Mouse (Mus musculus): Measurements from ENCODE around the gene Ctnnd2.

The Ctnnd2 gene

GRCm38 (mm10) chr15:30867429-30867828 lies 695.0 kb downstream of the Ctnnd2 start:
- intact Hi-C loops (cut with DNase I) = no loop called here

GRCm38 (mm10) chr15:30869673-30870512 lies 697.5 kb downstream of the Ctnnd2 start:
- intact Hi-C loops (cut with DNase I) = no loop called here

GRCm38 (mm10) chr15:30875523-30875922 lies 703.1 kb downstream of the Ctnnd2 start:
- intact Hi-C loops (cut with DNase I) = no loop called here

- intact Hi-C loops (cut with DNase I) = no loop called here
Measured at GRCm38 (mm10) chr15:30884692-30885334, 712.4 kb downstream of the Ctnnd2 start.

- intact Hi-C loops (cut with DNase I) = no loop called here
Measured at GRCm38 (mm10) chr15:30885410-30885809, 713.0 kb downstream of the Ctnnd2 start.

- intact Hi-C loops (cut with DNase I) = no loop called here
Measured at GRCm38 (mm10) chr15:30887559-30887958, 715.2 kb downstream of the Ctnnd2 start.

GRCm38 (mm10) chr15:30891986-30892385 lies 719.6 kb downstream of the Ctnnd2 start:
- intact Hi-C loops (cut with DNase I) = no loop called here

- intact Hi-C loops (cut with DNase I) = no loop called here
Measured at GRCm38 (mm10) chr15:30895063-30895462, 722.7 kb downstream of the Ctnnd2 start.

- intact Hi-C loops (cut with DNase I) = no loop called here
Measured at GRCm38 (mm10) chr15:30897342-30897741, 724.9 kb downstream of the Ctnnd2 start.

GRCm38 (mm10) chr15:30908027-30908426 lies 735.6 kb downstream of the Ctnnd2 start:
- intact Hi-C loops (cut with DNase I) = no loop called here

- intact Hi-C loops (cut with DNase I) = no loop called here
Measured at GRCm38 (mm10) chr15:30913360-30913759, 741.0 kb downstream of the Ctnnd2 start.

GRCm38 (mm10) chr15:30925838-30926237 lies 753.4 kb downstream of the Ctnnd2 start:
- intact Hi-C loops (cut with DNase I) = loop anchor here (2.0 kb wide), 2 partner anchors 225 to 339 kb away; no protein-coding TSS in a partner anchor

GRCm38 (mm10) chr15:30927632-30928031 lies 755.2 kb downstream of the Ctnnd2 start:
- intact Hi-C loops (cut with DNase I) = loop anchor here (2.0 kb wide), 2 partner anchors 223 to 337 kb away; no protein-coding TSS in a partner anchor

- intact Hi-C loops (cut with DNase I) = no loop called here
Measured at GRCm38 (mm10) chr15:30931906-30932305, 759.5 kb downstream of the Ctnnd2 start.

- intact Hi-C loops (cut with DNase I) = no loop called here
Measured at GRCm38 (mm10) chr15:30945863-30946262, 773.5 kb downstream of the Ctnnd2 start.

GRCm38 (mm10) chr15:30958513-30958912 lies 786.1 kb downstream of the Ctnnd2 start:
- intact Hi-C loops (cut with DNase I) = no loop called here

GRCm38 (mm10) chr15:30962421-30963160 lies 790.2 kb downstream of the Ctnnd2 start:
- intact Hi-C loops (cut with DNase I) = no loop called here

GRCm38 (mm10) chr15:30964046-30964445 lies 791.7 kb downstream of the Ctnnd2 start:
- intact Hi-C loops (cut with DNase I) = no loop called here

- intact Hi-C loops (cut with DNase I) = no loop called here
Measured at GRCm38 (mm10) chr15:30964865-30965679, 792.7 kb downstream of the Ctnnd2 start.

GRCm38 (mm10) chr15:30966826-30967225 lies 794.4 kb downstream of the Ctnnd2 start:
- intact Hi-C loops (cut with DNase I) = no loop called here

GRCm38 (mm10) chr15:30974436-30974835 lies 802.0 kb downstream of the Ctnnd2 start:
- intact Hi-C loops (cut with DNase I) = no loop called here
